Mouse (Mus musculus) frontal cortex, postnatal 10 days (tissue): ENCODE measurements around the gene Rtn1.

Source experiments
- DNase-seq, 2 experiments: peaks; one replicate each; pipeline ENCODE4 v3.0.0; 2022; ENCODE audit warnings: low spot score in 2 of 2, mixed read lengths in 1 of 2

Rtn1 gene

GRCm38 (mm10) chr12:72232176-72232575, 176.7 kb downstream of the Rtn1 start:
- DNase-seq, result no peak

GRCm38 (mm10) chr12:72229451-72230196, 179.2 kb downstream of the Rtn1 start:
- no peak for DNase-seq

DNA sequence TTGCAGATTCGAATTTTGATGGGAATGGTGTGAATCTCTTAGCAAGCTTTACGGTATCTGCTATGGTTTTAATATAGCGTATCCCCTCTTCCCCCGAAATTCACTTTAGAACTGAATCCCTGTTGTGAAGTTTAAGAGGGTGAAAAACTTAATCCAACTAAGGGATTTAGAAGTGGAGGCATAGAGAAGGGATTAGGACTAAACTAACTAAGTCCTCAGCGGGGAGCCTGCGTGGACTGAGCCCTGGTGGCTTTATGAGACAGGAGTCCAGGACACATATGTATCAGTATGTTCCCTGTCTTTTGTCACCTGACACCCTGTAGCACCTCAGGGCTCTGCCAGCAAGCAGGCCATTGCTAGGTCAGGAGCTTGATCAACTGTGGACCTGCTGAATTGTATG, 181.1 kb downstream of the Rtn1 start:
- DNase-seq, result no peak

- DNase-seq, result no peak
Measured at GRCm38 (mm10) chr12:72225371-72225770, 183.5 kb downstream of the Rtn1 start.

- no peak for DNase-seq
Measured at GRCm38 (mm10) chr12:72223557-72224102, 185.2 kb downstream of the Rtn1 start.

DNA sequence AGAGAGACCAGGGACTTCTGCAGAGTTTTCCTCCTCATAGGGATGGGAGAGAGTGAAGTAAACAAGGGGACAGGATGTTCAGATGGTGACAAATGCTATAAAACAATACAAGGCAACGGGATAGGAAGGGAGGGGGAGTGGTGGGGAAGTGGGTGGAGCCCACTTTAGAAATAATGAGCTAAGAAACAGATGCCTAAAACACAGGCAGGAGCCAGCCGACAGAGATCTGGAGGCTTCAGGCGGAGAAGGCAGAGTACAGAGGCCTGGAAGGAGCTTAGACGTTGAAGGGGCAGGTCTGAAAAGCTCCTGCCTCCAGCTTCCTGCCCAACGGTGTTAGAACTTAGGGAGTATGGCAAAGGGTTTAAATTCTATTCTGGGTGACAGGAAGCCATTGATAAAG, 195.3 kb downstream of the Rtn1 start:
- peak in 1 of 2 experiments; percentile 5 for DNase-seq

DNA sequence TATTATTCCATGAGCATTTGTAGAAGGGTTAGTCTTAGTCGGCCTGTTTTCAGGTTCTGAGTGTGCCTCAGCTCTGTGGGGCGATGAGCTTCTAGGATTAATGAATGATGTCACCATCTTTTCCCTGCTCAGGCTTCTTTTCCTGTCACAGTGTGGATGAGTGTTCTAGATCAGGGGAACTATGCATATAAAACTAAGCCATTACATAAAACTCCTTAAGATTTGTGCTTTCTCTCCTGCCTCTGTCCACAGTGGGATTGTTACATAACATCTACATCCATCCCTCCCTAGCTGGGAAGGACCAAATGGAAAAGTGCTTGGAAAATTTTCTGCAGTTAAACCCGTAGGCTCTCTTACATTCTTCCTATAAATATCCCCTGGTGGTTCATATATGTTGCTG, 208.0 kb downstream of the Rtn1 start:
- no peak for DNase-seq

- DNase-seq, result no peak
Measured at GRCm38 (mm10) chr12:72197925-72198486, 210.8 kb downstream of the Rtn1 start.

DNA sequence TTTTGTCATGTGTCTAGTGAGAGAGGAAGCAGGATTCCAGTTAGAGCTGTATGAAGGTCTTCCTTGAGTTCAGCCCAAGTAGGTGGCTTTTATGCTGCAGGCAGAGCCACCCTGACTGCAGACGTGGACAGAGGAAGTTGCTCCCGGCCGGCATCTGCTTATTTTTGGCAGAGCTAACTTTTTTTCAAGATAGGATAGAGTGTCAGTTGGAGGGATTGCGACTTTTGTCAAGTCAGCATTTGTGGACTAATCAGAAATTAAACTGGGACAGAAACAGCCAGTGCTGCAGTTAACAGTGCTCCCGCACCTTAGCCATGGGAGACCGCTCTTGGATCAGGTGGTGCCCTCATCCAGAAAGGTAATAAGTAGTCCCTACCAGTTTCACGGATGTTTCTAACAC, 211.4 kb downstream of the Rtn1 start:
- DNase-seq, result no peak

GRCm38 (mm10) chr12:72184929-72185328, 223.9 kb downstream of the Rtn1 start, which contains the start of gene Ccdc175:
Ccdc175 (minus strand) TSS chr12:72185029.
- no peak for DNase-seq

GRCm38 (mm10) chr12:72179561-72179960, 229.3 kb downstream of the Rtn1 start:
- no peak for DNase-seq

DNA sequence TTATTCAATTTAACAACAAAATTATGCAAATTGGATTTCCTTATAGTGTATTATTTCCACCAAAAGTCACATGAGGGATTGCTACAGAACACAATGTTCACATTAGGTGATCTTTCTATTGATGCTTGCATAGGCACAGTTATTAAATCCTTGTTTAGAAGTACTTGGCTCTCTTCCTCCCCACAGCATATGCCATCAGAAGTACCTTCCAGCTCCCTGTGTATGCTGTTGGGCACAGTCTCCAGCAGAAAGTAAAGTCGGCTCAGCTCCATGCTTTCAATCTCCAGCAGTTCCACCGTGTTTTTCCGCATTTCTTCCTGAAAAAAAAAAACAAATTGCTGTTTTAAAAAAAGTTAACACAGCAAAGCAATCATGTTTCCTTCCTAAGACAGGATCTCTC, 230.5 kb downstream of the Rtn1 start:
- DNase-seq, result no peak
